Mouse (Mus musculus): ENCODE results near the gene Kdm4b. TPM values are rescaled to one million over a fixed set of nuclear protein-coding genes. Genes with fewer than 3 reads are reported as not detected.

The Kdm4b gene
- polyA plus RNA-seq, 1 experiment = not detected

GRCm38 (mm10) chr17:56387612-56388011, 61.8 kb downstream of the Kdm4b start:
- H3K4me3 ChIP-seq (ENCODE audit: insufficient read depth, low read depth, low read length) = no peak overlapping the region
- TF ChIP-seq POLR2A (IDR thresholded peaks at IDR 0.05; ENCODE audit: insufficient read depth, low read depth, low read length) = no peak
- no peak for TF ChIP-seq CTCF (IDR thresholded peaks at IDR 0.05; ENCODE audit: insufficient read depth, low read depth, low read length)
- WGBS = 79% methylated on average over 6 of the region's 6 CpGs
- no peak overlapping the region for H3K27ac ChIP-seq (ENCODE audit: insufficient read depth, low read depth, low read length)
- H3K4me1 ChIP-seq (ENCODE audit: control insufficient read depth, insufficient read depth, low read length) = peaks cover 7% of the 10 kb centered on the region

GRCm38 (mm10) chr17:56393238-56393637, 67.4 kb downstream of the Kdm4b start:
- Histone ChIP-seq H3K4me1 (ENCODE audit: control insufficient read depth, insufficient read depth, low read length) (peaks cover 25% of the 10 kb centered on the region), H3K4me3 (ENCODE audit: insufficient read depth, low read depth, low read length) (no peak overlapping the region), H3K27ac (ENCODE audit: insufficient read depth, low read depth, low read length) (peak overlapping the region; percentile 12; the same call in 1 of the 2 replicates)
- TF ChIP-seq POLR2A (IDR thresholded peaks at IDR 0.05; ENCODE audit: insufficient read depth, low read depth, low read length) (no peak), CTCF (IDR thresholded peaks at IDR 0.05; ENCODE audit: insufficient read depth, low read depth, low read length) (no peak)
- 89% methylated on average over 6 of the region's 6 CpGs for WGBS

GRCm38 (mm10) chr17:56393889-56394288, 68.0 kb downstream of the Kdm4b start:
- peaks cover 25% of the 10 kb centered on the region for H3K4me1 ChIP-seq (ENCODE audit: control insufficient read depth, insufficient read depth, low read length)
- TF ChIP-seq CTCF (IDR thresholded peaks at IDR 0.05; ENCODE audit: insufficient read depth, low read depth, low read length) (no peak), POLR2A (IDR thresholded peaks at IDR 0.05; ENCODE audit: insufficient read depth, low read depth, low read length) (no peak)
- 54% methylated on average over 10 of the region's 10 CpGs for WGBS
- H3K4me3 ChIP-seq (ENCODE audit: insufficient read depth, low read depth, low read length) = no peak overlapping the region
- H3K27ac ChIP-seq (ENCODE audit: insufficient read depth, low read depth, low read length) = peak overlapping the region; percentile 12; the same call in 1 of the 2 replicates

- peaks cover 25% of the 10 kb centered on the region for H3K4me1 ChIP-seq (ENCODE audit: control insufficient read depth, insufficient read depth, low read length)
- TF ChIP-seq POLR2A (IDR thresholded peaks at IDR 0.05; ENCODE audit: insufficient read depth, low read depth, low read length) = no peak
- no peak for TF ChIP-seq CTCF (IDR thresholded peaks at IDR 0.05; ENCODE audit: insufficient read depth, low read depth, low read length)
- WGBS = 87% methylated on average over 6 of the region's 6 CpGs
- no peak overlapping the region for H3K4me3 ChIP-seq (ENCODE audit: insufficient read depth, low read depth, low read length)
- no peak overlapping the region for H3K27ac ChIP-seq (ENCODE audit: insufficient read depth, low read depth, low read length)
These were observed 70.2 kb downstream of the Kdm4b start for GRCm38 (mm10) chr17:56396051-56396450.

GRCm38 (mm10) chr17:56400221-56400620, 74.4 kb downstream of the Kdm4b start:
- no peak overlapping the region for H3K27ac ChIP-seq (ENCODE audit: insufficient read depth, low read depth, low read length)
- 70% methylated on average over 3 of the region's 3 CpGs for WGBS

GRCm38 (mm10) chr17:56401051-56401521, 75.2 kb downstream of the Kdm4b start:
- no peak overlapping the region for H3K27ac ChIP-seq (ENCODE audit: insufficient read depth, low read depth, low read length)
- no peak overlapping the region for H3K4me3 ChIP-seq (ENCODE audit: insufficient read depth, low read depth, low read length)
- TF ChIP-seq CTCF (IDR thresholded peaks at IDR 0.05; ENCODE audit: insufficient read depth, low read depth, low read length) (no peak), POLR2A (IDR thresholded peaks at IDR 0.05; ENCODE audit: insufficient read depth, low read depth, low read length) (no peak)
- H3K4me1 ChIP-seq (ENCODE audit: control insufficient read depth, insufficient read depth, low read length) = peaks cover 4% of the 10 kb centered on the region; the same call in 1 of the 2 replicates
- WGBS = 75% methylated on average over 4 of the region's 4 CpGs

More at GRCm38 (mm10) chr17:56400221-56400620, 74.4 kb downstream of the Kdm4b start:
- TF ChIP-seq CTCF (IDR thresholded peaks at IDR 0.05; ENCODE audit: insufficient read depth, low read depth, low read length) (no peak), POLR2A (IDR thresholded peaks at IDR 0.05; ENCODE audit: insufficient read depth, low read depth, low read length) (no peak)
- no peaks in the 10 kb centered on the region for H3K4me1 ChIP-seq (ENCODE audit: control insufficient read depth, insufficient read depth, low read length)
- H3K4me3 ChIP-seq (ENCODE audit: insufficient read depth, low read depth, low read length) = no peak overlapping the region

- H3K4me1 ChIP-seq (ENCODE audit: control insufficient read depth, insufficient read depth, low read length) = peaks cover 30% of the 10 kb centered on the region
- TF ChIP-seq POLR2A (IDR thresholded peaks at IDR 0.05; ENCODE audit: insufficient read depth, low read depth, low read length) (no peak), CTCF (IDR thresholded peaks at IDR 0.05; ENCODE audit: insufficient read depth, low read depth, low read length) (no peak)
- 93% methylated on average over 3 of the region's 3 CpGs for WGBS
- H3K4me3 ChIP-seq (ENCODE audit: insufficient read depth, low read depth, low read length) = no peak overlapping the region
- H3K27ac ChIP-seq (ENCODE audit: insufficient read depth, low read depth, low read length) = no peak overlapping the region
These were observed 79.5 kb downstream of the Kdm4b start for GRCm38 (mm10) chr17:56405341-56405740.

GRCm38 (mm10) chr17:56405856-56406840, 80.3 kb downstream of the Kdm4b start:
- H3K4me3 ChIP-seq (ENCODE audit: insufficient read depth, low read depth, low read length) = no peak overlapping the region
- H3K4me1 ChIP-seq (ENCODE audit: control insufficient read depth, insufficient read depth, low read length) = peaks cover 30% of the 10 kb centered on the region
- 68% methylated on average over 14 of the region's 14 CpGs for WGBS
- TF ChIP-seq POLR2A (IDR thresholded peaks at IDR 0.05; ENCODE audit: insufficient read depth, low read depth, low read length) (no peak), CTCF (IDR thresholded peaks at IDR 0.05; ENCODE audit: insufficient read depth, low read depth, low read length) (no peak)
- peak overlapping the region; percentile 5 for H3K27ac ChIP-seq (ENCODE audit: insufficient read depth, low read depth, low read length)

- peak overlapping the region; percentile 5 for H3K27ac ChIP-seq (ENCODE audit: insufficient read depth, low read depth, low read length)
- TF ChIP-seq CTCF (IDR thresholded peaks at IDR 0.05; ENCODE audit: insufficient read depth, low read depth, low read length) (no peak), POLR2A (IDR thresholded peaks at IDR 0.05; ENCODE audit: insufficient read depth, low read depth, low read length) (no peak)
- WGBS = 31% methylated on average over 4 of the region's 4 CpGs
- peaks cover 30% of the 10 kb centered on the region for H3K4me1 ChIP-seq (ENCODE audit: control insufficient read depth, insufficient read depth, low read length)
- H3K4me3 ChIP-seq (ENCODE audit: insufficient read depth, low read depth, low read length) = no peak overlapping the region
These were observed 81.0 kb downstream of the Kdm4b start for GRCm38 (mm10) chr17:56406878-56407277.

Measured in olfactory bulb, adult 2 months (tissue).